Mouse (Mus musculus) limb, embryonic 10.5 days (tissue): ENCODE results near the gene Nop2. TPM values are rescaled to one million over a fixed set of nuclear protein-coding genes. Genes with fewer than 3 reads are reported as not detected.
A peak's percentile ranks its signal among the peaks of the same experiment; 100 is the strongest.

Experiments
- DNase-seq: peaks from one replicate; pipeline ENCODE4 v3.0.0-alpha.2; 2017; ENCODE audit warnings: low spot score
- H3K27ac ChIP-seq: fragments of 300-500 bp; sonication (generic); 2 replicates; pipeline ENCODE4 v1.5.1; 2016; ENCODE audit warnings: mild to moderate bottlenecking
- H3K27me3 ChIP-seq: fragments of 300-500 bp; sonication (generic); 2 replicates; pipeline ENCODE4 v1.6.1; 2016; ENCODE audit warnings: low read depth, mild to moderate bottlenecking; ENCODE audit not compliant: poor library complexity, severe bottlenecking
- H3K36me3 ChIP-seq: fragments of 300-500 bp; sonication (generic); 2 replicates; pipeline ENCODE4 v1.6.1; 2016; ENCODE audit warnings: mild to moderate bottlenecking, moderate library complexity
- H3K4me1 ChIP-seq: fragments of 300-500 bp; sonication (generic); 2 replicates; pipeline ENCODE4 v1.6.1; 2016
- H3K4me3 ChIP-seq: fragments of 300-500 bp; sonication (generic); 2 replicates; pipeline ENCODE4 v1.5.1; 2016; ENCODE audit warnings: mild to moderate bottlenecking, moderate library complexity
- H3K9me3 ChIP-seq: fragments of 300-500 bp; sonication (generic); replicated peaks from 2 replicates; pipeline ENCODE4 v1.6.1; 2016; ENCODE audit warnings: mild to moderate bottlenecking
- WGBS: fragments of 180-500 bp; shearing (Covaris S2); methylation state at CpG from one replicate; pipeline ENCODE4 v1.1.7; 2016; 5-methylcytosine and 5-hydroxymethylcytosine counted together
- polyA plus RNA-seq: library from polyadenylated mRNA; unstranded; fragments of >200 nt; fragmentation: Nextera tagmentation; extraction: Ambion mirVana; gene quantifications from 2 replicates; pipeline ENCODE4 v1.2.1, GENCODE M21; 2016

Nop2 gene
- polyA plus RNA-seq, 1 experiment from 2014 or later: 94.6 TPM

- Histone ChIP-seq H3K4me3 (peak overlapping the region; percentile 100), H3K36me3 (peaks cover 47% of the 10 kb centered on the region), H3K27me3 (no peaks in the 10 kb centered on the region), H3K9me3 (no peaks in the 10 kb centered on the region), H3K27ac (peak overlapping the region; percentile 97), H3K4me1 (peaks cover 62% of the 10 kb centered on the region)
- DNase-seq: peak; percentile 68
- WGBS: under 1% methylated on average over 43 of the region's 44 CpGs
Observed at GRCm38 (mm10) chr6:125096597-125097345, 34.9 kb upstream of the Nop2 start.

GRCm38 (mm10) chr6:125097346-125097689 is 34.4 kb upstream of the Nop2 start:
- H3K4me1 ChIP-seq: peaks cover 66% of the 10 kb centered on the region
- H3K9me3 ChIP-seq: no peaks in the 10 kb centered on the region
- no peaks in the 10 kb centered on the region for H3K27me3 ChIP-seq
- H3K4me3 ChIP-seq: peak overlapping the region; percentile 100
- H3K27ac ChIP-seq: peak overlapping the region; percentile 97
- no peak for DNase-seq
- peaks cover 53% of the 10 kb centered on the region for H3K36me3 ChIP-seq
- 2% methylated on average over 12 of the region's 12 CpGs for WGBS

GRCm38 (mm10) chr6:125097951-125098350 is 33.8 kb upstream of the Nop2 start:
- peak overlapping the region; percentile 97; the same call in 1 of the 2 replicates for H3K27ac ChIP-seq
- H3K27me3 ChIP-seq: no peaks in the 10 kb centered on the region
- H3K4me3 ChIP-seq: peak overlapping the region; percentile 100
- H3K4me1 ChIP-seq: peaks cover 68% of the 10 kb centered on the region
- no peak for DNase-seq
- H3K36me3 ChIP-seq: peaks cover 59% of the 10 kb centered on the region
- 66% methylated on average over 8 of the region's 8 CpGs for WGBS
- H3K9me3 ChIP-seq: no peaks in the 10 kb centered on the region

- H3K27ac ChIP-seq: peak overlapping the region; percentile 50
- H3K9me3 ChIP-seq: no peaks in the 10 kb centered on the region
- peaks cover 68% of the 10 kb centered on the region for H3K4me1 ChIP-seq
- DNase-seq: no peak
- H3K27me3 ChIP-seq: no peaks in the 10 kb centered on the region
- peak overlapping the region; percentile 100 for H3K4me3 ChIP-seq
- 73% methylated on average over 3 of the region's 3 CpGs for WGBS
- H3K36me3 ChIP-seq: peaks cover 65% of the 10 kb centered on the region
Observed at GRCm38 (mm10) chr6:125098513-125098912, 33.2 kb upstream of the Nop2 start.

GRCm38 (mm10) chr6:125099421-125099971 is 32.2 kb upstream of the Nop2 start:
- H3K9me3 ChIP-seq: no peaks in the 10 kb centered on the region
- H3K4me3 ChIP-seq: peak overlapping the region; percentile 100
- H3K4me1 ChIP-seq: peaks cover 68% of the 10 kb centered on the region
- peak overlapping the region; percentile 70 for H3K27ac ChIP-seq
- H3K36me3 ChIP-seq: peaks cover 74% of the 10 kb centered on the region
- H3K27me3 ChIP-seq: no peaks in the 10 kb centered on the region
- 63% methylated on average over 5 of the region's 5 CpGs for WGBS
- DNase-seq: no peak

- 68% methylated on average over 9 of the region's 9 CpGs for WGBS
- Histone ChIP-seq H3K27me3 (no peaks in the 10 kb centered on the region), H3K4me1 (peaks cover 55% of the 10 kb centered on the region), H3K4me3 (peak overlapping the region; percentile 100; the same call in 1 of the 2 replicates), H3K9me3 (no peaks in the 10 kb centered on the region), H3K36me3 (peaks cover 94% of the 10 kb centered on the region), H3K27ac (no peak overlapping the region)
- peak; percentile 59 for DNase-seq
Observed at GRCm38 (mm10) chr6:125101444-125101843, 30.3 kb upstream of the Nop2 start.

GRCm38 (mm10) chr6:125104223-125104622 is 27.5 kb upstream of the Nop2 start:
- Histone ChIP-seq H3K27me3 (no peaks in the 10 kb centered on the region), H3K36me3 (peaks cover 100% of the 10 kb centered on the region), H3K27ac (no peak overlapping the region), H3K4me3 (no peak overlapping the region), H3K9me3 (no peaks in the 10 kb centered on the region), H3K4me1 (peaks cover 31% of the 10 kb centered on the region)
- no peak for DNase-seq
- WGBS: 95% methylated on average over 4 of the region's 4 CpGs

GRCm38 (mm10) chr6:125107705-125108104 is 24.0 kb upstream of the Nop2 start:
- H3K4me1 ChIP-seq: no peaks in the 10 kb centered on the region
- WGBS: 96% methylated on average over 2 of the region's 2 CpGs
- H3K27ac ChIP-seq: no peak overlapping the region
- H3K4me3 ChIP-seq: no peak overlapping the region
- H3K36me3 ChIP-seq: peaks cover 100% of the 10 kb centered on the region
- no peaks in the 10 kb centered on the region for H3K27me3 ChIP-seq
- H3K9me3 ChIP-seq: no peaks in the 10 kb centered on the region
- DNase-seq: no peak

GRCm38 (mm10) chr6:125109371-125109770 is 22.3 kb upstream of the Nop2 start:
- no peak overlapping the region for H3K4me3 ChIP-seq
- no peaks in the 10 kb centered on the region for H3K27me3 ChIP-seq
- no peak for DNase-seq
- H3K36me3 ChIP-seq: peaks cover 100% of the 10 kb centered on the region
- WGBS: 83% methylated on average over 14 of the region's 14 CpGs
- no peaks in the 10 kb centered on the region for H3K9me3 ChIP-seq
- no peak overlapping the region for H3K27ac ChIP-seq
- H3K4me1 ChIP-seq: no peaks in the 10 kb centered on the region

GRCm38 (mm10) chr6:125110927-125111326 is 20.8 kb upstream of the Nop2 start:
- no peak overlapping the region for H3K27ac ChIP-seq
- no peaks in the 10 kb centered on the region for H3K4me1 ChIP-seq
- no peak overlapping the region for H3K4me3 ChIP-seq
- peaks cover 100% of the 10 kb centered on the region for H3K36me3 ChIP-seq
- DNase-seq: peak; percentile 59
- no peaks in the 10 kb centered on the region for H3K9me3 ChIP-seq
- WGBS: 93% methylated on average over 7 of the region's 7 CpGs
- no peaks in the 10 kb centered on the region for H3K27me3 ChIP-seq

GRCm38 (mm10) chr6:125112553-125112952 is 19.2 kb upstream of the Nop2 start:
- Histone ChIP-seq H3K9me3 (no peaks in the 10 kb centered on the region), H3K27me3 (no peaks in the 10 kb centered on the region), H3K4me1 (no peaks in the 10 kb centered on the region), H3K36me3 (peaks cover 100% of the 10 kb centered on the region), H3K4me3 (no peak overlapping the region), H3K27ac (no peak overlapping the region)
- WGBS: 94% methylated on average over 11 of the region's 11 CpGs
- no peak for DNase-seq

- Histone ChIP-seq H3K4me3 (no peak overlapping the region), H3K27ac (no peak overlapping the region), H3K9me3 (no peaks in the 10 kb centered on the region), H3K36me3 (peaks cover 100% of the 10 kb centered on the region), H3K27me3 (no peaks in the 10 kb centered on the region), H3K4me1 (no peaks in the 10 kb centered on the region)
- 92% methylated on average over 8 of the region's 8 CpGs for WGBS
- DNase-seq: no peak
Observed at GRCm38 (mm10) chr6:125119387-125119786, 12.3 kb upstream of the Nop2 start.

GRCm38 (mm10) chr6:125128724-125129123 is 3.0 kb upstream of the Nop2 start:
- 91% methylated on average over 12 of the region's 12 CpGs for WGBS
- Histone ChIP-seq H3K4me3 (no peak overlapping the region), H3K4me1 (peaks cover 16% of the 10 kb centered on the region), H3K36me3 (peaks cover 79% of the 10 kb centered on the region), H3K27ac (no peak overlapping the region), H3K27me3 (no peaks in the 10 kb centered on the region), H3K9me3 (no peaks in the 10 kb centered on the region)
- DNase-seq: no peak
